17 mouse cellular contexts compared by ENCODE assay signal in genomic region chr12:55557866-55558265, GRCm38 (mm10). TPM values are rescaled to one million over a fixed set of nuclear protein-coding genes. Genes with fewer than 3 reads are reported as not detected.
A peak's percentile ranks its signal among the peaks of the same experiment; 100 is the strongest.
DNase-seq lines count a peak whose midpoint lies in the region.
"Had no signal": no experiment of that assay in that cellular context is flagged by ENCODE, and none has a peak within 500 bp of the region (broad histone marks: within the 10 kb centered on the region; RNA-seq: fewer than 3 reads in every experiment).

No protein-coding gene starts in this region.

- intact Hi-C loops in heart, postnatal 25 days (cut with DNase I) = no loop called here

- peak; percentile 44 for DNase-seq in heart, adult 11 months
- no peak for DNase-seq in heart, postnatal 25 days (ENCODE audit: low spot score)
- peak; percentile 13 to 26 for DNase-seq in right cerebral cortex, adult 2 months (ENCODE audit: low spot score in 2 of 2)
- no peak for DNase-seq in right cerebral cortex, postnatal 14 days
- DNase-seq in gastrocnemius, postnatal 25 days = no peak
- DNase-seq: adrenal gland, adult 2 months; adrenal gland, postnatal 10 days; adrenal gland, postnatal 25 days; cerebellum, adult 11-12 months; cerebellum, adult 2 months; cerebellum, adult 9-10 months; cerebellum, postnatal 10 days; cerebellum, postnatal 25 days; forebrain, postnatal 0 days had no signal

RNA-seq across cellular contexts. Expression of gene Aldoart2, which starts 7.2 kb away (rescaled TPM):
- not detected for total RNA-seq in heart, postnatal 25 days (2021)
- total RNA-seq in gastrocnemius, postnatal 25 days (2021) = under 1 TPM in 1 of 2 experiments, not detected in 1; 0.20 TPM
- total RNA-seq: adrenal gland, postnatal 10 days; adrenal gland, postnatal 25 days; adrenal gland, postnatal 4 days; forebrain, postnatal 0 days; MEL had no signal

RNA-seq across cellular contexts. Expression of gene Insm2, which starts 41.4 kb away (rescaled TPM):
- not detected for total RNA-seq in heart, postnatal 25 days (2021)
- not detected for total RNA-seq in gastrocnemius, postnatal 25 days (2021)
- total RNA-seq: ES-E14, MEL had no signal

Comparison
In these comparisons a context has a peak if more than half of its experiments do, and no peak if none do; other contexts are left out.
1. DNase-seq: peak in heart, adult 11 months (single experiment) and right cerebral cortex, adult 2 months (2 of 2); none in heart, postnatal 25 days (single experiment), right cerebral cortex, postnatal 14 days (single experiment) and gastrocnemius, postnatal 25 days (single experiment).